Mouse (Mus musculus): ENCODE results near the gene Mmp9.

- TF ChIP-seq GATA1 (IDR thresholded peaks at IDR 0.05; ENCODE audit: borderline replicate concordance, low read length) (no peak), FLI1 (IDR thresholded peaks at IDR 0.05; ENCODE audit: low read length) (no peak)
Measured at GRCm38 (mm10) chr2:164979749-164980148, 39.2 kb downstream of the Mmp9 start.
